Mouse (Mus musculus) kidney, adult 2 months (tissue): ENCODE data around the gene Atat1.

Experiments
- CTCF ChIP-seq: fragments of 200-500 bp; conservative IDR thresholded peaks from 2 replicates; pipeline ENCODE4 v1.5.1; 2011; ENCODE audit warnings: low read depth, mild to moderate bottlenecking, control low read depth, low read length, moderate library complexity, mixed read lengths; ENCODE audit not compliant: insufficient read depth, insufficient read length
- POLR2A ChIP-seq: fragments of 200-500 bp; IDR thresholded peaks from one replicate; pipeline ENCODE4 v1.6.1; 2011; ENCODE audit warnings: low read depth, low read length, control low read depth

- no peak for TF ChIP-seq CTCF
- TF ChIP-seq POLR2A: peak; percentile 41
Measured at GRCm38 (mm10) chr17:35918276-35919059, 8.6 kb upstream of the Atat1 start.
